Mouse (Mus musculus) megakaryocyte, adult 5-6 weeks (primary cell): ENCODE data around the gene Tgfbr3. TPM values are rescaled to one million over a fixed set of nuclear protein-coding genes. Genes with fewer than 3 reads are reported as not detected.

ENCODE experiments used
- ATAC-seq: 2 replicates; pipeline ENCODE4 v1.8.0; 2016; ENCODE audit warnings: mild to moderate bottlenecking, inconsistent platforms; ENCODE audit not compliant: poor library complexity, severe bottlenecking
- total RNA-seq, 2 experiments: library from RNA; stranded (forward) in 1 of 2; stranded (reverse) in 1 of 2; fragments of 153-499, 151-499 nt in 1 of 2; fragments of 221-1000, 200-1000 nt in 1 of 2; gene quantifications; 2 replicates each; pipeline versions ENCODE4 v1.2.3 to v1.2.4; 2015 to 2017

Tgfbr3 gene
- total RNA-seq, 2 experiments from 2014 or later: 0.89 to 1.7 TPM

DNA sequence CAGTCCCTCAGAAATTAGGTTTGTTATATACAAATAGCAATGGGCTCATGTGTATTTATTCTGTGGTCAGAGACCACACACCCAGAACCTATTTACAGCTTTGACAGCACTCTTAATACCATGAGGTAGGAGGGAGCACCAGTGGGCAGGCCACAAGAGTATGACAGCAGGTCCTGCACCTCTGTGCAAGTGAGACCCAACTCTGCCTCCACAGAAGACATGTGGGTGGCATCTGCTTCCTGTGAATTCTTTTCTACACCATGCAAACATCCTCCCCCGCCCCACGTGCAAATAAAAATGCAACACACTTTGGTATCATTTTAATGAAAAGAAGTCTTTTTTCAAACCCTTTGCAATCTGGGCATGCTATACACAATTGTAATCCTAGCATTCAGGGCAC is 112.2 kb downstream of the Tgfbr3 start:
- ATAC-seq: no peak

DNA sequence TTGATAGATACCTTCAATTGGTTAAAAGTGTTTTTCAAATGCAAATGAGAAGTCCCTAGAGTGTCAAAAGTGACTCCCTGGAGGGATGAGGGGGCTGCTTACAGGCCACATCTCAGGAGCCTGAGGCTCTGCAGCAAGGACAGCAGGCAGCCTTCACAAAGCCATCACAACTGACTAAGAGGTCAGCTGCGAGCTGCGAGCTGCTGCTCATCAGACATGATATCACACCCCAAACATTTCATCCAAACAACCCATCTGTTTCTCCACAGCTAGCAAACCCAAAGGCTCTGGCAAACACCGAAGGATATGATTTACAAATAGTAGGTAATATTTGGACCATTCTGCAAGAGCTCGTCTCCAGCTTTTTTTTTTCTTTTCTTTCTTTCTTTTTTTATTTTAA is 112.6 kb downstream of the Tgfbr3 start:
- ATAC-seq: no peak

DNA sequence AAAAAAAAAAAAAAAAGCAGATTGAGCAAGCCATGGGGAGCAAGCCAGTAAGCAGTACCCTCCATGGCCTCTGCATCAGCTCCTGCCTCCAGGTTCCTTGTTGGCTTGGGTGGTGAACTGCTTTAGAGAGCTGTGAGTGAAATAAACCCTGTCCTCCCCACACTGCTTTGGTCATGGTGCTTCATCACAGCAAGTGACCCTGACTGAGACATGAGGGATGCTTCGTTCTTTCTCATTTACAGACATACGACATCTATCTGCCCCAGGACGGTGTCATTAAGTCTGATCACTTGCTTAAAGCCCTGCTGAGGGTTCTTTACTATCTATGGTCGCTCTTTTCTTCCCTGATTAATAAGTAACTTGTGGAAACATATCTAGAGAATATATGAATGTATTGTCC is 113.2 kb downstream of the Tgfbr3 start:
- ATAC-seq: no peak

DNA sequence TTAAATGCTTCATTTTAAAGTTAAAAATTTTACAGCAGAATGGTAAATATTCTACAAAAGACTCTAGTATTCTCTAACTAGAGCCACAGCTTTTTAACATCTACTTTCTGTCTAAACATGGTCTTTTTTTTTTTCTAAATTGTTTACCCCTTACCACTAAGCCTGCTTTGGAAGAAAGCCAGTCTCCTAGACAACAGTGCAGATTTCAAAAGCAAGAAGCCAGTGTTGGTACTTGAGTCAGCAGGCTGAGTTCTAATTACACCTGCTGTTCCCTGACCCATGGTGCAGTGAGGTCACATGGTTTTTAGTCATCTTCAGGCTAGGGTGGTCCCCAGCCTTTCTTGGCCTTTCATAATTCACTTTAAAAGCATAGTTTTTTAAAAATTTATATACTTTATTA is 115.2 kb downstream of the Tgfbr3 start:
- no peak for ATAC-seq

DNA sequence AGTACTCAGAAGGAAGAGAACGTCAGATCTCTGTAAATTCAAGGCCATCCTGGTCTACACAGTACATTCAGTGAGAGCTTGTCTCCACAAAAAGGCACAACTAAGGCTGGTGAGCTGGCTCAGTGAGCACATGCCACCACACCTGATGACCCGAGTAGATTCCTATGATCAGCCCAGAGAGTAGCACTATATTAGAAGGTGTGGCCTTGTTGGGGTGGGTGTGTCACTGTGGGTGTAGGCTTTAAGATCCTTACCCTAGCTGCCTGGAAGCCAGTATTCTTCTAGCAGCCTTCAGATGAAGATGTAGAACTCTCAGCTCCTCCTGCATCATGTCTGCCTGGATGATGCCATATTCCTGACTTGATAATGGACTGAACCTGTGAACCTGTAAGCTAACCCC is 115.9 kb downstream of the Tgfbr3 start:
- no peak for ATAC-seq

DNA sequence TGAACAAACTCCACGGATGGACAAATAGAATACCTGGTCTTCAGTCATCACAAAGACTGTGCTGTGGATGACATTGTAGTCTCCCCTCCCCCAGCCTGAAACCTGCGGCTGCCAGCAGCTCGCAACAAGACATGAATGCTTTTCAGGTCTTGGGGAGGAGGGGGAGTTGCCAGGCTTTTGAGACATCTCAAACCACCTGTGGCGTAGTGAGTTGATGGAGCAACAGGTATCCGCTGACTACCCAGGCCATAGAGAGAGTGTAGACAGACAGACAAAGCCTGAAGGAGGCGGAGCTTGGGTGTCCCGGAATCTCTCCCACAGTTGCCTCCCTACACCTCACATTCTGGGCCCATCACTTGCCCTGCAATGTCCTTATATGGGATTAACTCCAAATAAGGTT is 117.6 kb downstream of the Tgfbr3 start:
- ATAC-seq: no peak

DNA sequence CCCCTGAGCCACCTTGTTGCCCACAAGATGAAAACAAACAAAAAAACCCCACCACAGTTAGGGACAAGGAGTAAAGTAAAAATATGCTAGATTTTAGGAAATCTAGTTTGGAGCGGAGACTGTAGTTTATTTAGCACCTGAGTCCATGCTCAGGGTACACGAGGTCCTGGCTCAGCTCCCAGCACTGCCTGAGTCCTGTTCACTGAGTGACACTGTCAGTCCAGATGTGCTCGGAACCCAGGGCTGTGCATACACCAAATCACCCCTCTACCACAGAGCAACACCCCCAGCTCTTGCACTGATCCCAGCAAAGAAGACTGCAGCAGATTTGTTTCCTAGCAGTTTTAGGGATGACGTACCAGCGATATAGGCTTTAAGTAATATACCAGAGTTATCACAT is 119.6 kb downstream of the Tgfbr3 start:
- no peak for ATAC-seq

DNA sequence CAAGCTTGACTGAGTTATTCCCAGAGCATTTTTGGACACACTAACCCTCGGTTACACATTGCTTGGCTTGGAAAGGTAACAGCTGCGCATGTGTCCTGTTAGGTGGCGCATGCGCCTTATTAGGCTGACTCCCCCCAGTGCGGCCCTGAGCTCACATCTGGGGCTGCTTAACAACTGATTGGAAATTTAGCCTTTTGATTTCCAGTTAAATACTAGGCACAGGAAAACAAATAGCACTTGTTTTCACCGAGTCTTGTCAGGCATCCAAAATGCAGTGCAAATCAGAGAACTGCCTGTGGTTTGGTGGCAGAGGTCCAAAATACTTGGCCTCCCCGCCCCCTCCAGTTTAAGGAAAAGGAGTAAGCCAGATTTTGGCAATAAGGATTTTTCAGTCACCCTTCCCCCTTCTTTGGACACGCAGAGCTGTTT is 121.5 kb downstream of the Tgfbr3 start:
- no peak for ATAC-seq

DNA sequence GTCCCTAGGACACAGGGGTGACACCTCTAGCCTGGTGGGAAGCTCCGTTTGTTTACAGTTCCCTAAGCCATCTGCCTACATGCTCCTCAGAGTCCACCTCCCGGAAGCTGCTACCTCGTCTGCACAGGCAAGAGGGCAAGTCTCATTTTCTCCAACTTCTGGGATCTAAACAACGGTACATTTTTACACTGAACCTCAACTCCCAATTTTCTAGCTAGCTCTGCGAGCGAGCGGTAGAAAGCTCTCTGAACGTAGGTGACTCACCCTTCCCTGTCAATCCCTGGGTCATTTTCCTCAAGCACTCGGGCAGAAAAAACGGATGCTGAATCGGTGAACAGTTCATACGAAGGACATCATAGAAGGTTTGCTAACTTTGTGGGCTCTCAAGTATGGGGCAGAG is 122.1 kb downstream of the Tgfbr3 start:
- no peak for ATAC-seq

DNA sequence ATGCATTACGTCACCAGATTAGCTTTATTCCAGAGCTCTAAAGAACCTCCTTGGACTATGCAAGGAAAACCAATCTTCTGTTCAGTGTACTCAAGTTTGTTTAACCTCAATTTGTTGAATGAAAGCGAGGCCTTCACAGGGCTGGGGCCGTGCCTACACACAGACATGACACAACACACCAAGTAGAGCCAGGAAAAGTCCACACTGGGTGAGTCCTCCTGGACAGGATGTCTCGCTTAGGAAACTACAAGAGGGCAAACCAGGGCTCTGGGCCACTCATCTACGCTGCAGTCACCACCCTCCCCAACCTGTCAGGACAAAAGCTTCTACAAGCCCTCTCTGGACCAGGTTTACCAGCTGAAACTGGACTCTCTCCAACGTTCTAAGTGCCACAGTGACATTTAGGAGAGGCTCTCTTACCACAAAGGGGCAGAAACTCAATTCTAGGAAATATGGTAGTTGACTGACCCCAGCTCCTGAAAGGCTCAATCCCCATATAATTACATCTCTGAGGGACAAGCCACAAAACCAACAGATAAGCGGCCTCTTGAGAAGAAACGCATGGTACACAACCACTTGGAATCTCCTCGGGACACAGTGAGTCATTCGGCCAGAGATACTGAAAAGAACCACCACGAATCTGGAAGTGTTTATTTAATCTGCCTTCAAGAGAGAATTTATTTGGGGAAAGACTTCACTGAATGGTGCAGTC is 122.6 kb downstream of the Tgfbr3 start:
- no peak for ATAC-seq

DNA sequence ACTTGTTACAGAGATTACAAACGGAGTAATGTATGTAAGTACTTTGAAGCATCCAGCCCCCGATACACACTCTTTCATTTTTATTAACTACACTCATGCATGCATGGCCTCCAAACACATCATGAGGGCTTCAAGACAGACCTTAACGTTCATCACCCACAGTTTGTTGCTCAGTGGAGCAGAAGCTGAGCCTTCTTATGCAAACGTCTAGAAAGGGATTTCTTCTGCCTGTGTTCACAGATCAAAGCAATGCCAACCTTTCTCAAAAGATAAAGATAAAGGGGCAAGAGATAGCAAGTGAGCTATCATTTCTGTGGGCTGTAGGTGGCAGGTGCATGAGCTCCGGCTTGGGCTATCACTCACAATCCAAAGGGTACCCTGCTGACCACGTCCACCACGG is 123.7 kb downstream of the Tgfbr3 start:
- ATAC-seq: no peak

DNA sequence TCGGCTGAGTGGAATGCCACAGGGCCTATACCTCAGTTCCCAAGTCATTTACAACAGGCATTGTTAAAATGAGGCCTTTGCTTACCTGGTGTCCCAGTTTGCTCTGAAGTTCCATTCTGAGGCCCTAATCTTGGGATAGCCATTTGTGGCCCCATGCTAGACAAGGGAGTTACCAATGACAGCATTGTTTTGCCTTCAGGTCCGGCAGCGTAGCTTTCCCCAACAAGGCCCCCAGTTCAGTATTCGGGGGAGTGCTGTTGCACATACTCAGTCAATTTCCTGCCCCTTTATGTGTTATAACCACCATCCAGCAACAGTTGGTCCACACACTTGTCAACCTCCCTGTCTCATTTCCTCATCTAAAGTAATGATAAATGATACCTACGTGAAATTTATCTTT is 124.2 kb downstream of the Tgfbr3 start:
- ATAC-seq: no peak

DNA sequence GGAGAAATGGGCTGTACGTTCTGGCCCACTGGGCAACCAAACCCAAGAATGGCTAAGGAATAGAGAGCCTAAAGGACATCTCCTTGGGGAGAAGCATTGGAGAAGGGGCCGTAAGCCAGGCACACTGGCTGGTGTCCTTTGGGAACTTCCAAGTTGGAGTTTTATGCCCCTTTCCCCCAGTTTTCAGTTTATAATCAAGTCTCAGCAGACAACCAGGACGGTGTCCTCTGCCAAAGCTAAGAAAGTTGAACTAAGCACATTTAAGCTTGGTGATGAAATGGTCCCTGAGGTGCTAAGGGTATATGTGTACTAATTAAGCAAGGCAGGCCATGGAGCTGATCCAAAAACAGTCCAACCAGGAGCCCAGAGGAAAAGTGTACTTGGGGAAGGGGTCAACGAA is 124.6 kb downstream of the Tgfbr3 start:
- ATAC-seq: no peak

DNA sequence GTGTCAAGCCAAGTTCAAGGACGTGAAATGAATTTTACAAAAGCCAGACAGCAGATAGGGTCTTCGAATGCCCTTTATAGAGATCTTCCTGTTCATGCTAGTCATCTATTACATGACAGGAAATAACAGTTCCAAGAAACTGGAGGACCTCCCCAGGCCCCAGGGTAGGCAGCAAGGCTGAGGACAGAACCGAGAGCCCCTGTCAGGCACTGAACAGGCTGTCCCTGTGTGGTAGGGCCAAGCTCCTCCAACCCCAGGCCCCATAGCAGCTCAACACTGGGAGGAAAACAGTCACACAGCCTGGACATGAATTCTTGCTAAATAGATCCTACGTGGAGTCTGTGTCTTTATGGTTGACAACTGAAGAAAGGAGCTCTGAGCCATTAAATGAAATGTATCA is 125.3 kb downstream of the Tgfbr3 start:
- ATAC-seq: no peak

DNA sequence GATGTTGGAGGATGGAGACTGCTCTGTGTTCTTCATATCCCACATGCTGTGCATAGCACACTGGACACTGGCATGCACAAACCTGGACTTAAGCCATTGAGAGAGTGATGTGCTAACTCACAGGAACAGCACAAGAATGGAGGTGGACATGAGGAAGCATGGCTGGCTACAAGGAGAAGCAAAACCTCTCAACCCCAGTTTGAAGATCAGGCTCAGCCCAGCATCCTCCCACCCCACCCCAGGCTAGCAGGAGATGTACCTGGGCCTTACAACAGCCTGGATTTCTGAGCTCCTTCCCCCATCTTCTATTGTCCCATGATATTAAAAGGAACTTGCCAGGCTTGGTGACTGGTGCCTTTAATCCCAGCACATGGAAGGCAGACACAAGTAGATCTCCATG is 126.1 kb downstream of the Tgfbr3 start:
- no peak for ATAC-seq

DNA sequence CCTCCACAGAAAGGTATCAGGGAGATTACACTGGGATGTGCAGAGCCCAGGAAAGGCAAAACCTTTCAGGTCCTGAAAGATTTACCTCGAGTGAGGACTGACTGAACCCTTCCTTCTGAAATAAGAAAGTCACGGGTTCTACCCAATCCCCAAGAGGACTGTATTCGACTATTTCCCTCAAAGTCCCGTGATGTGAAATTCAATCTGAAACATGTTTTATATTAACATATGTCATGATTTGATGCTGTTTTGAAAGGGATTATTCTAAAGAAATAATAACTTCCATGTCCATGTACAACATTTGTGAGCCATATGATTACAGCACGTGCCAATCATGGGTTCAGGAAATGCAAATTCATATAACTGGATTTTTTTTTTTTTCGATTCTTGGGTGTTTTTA is 126.6 kb downstream of the Tgfbr3 start:
- ATAC-seq: no peak

DNA sequence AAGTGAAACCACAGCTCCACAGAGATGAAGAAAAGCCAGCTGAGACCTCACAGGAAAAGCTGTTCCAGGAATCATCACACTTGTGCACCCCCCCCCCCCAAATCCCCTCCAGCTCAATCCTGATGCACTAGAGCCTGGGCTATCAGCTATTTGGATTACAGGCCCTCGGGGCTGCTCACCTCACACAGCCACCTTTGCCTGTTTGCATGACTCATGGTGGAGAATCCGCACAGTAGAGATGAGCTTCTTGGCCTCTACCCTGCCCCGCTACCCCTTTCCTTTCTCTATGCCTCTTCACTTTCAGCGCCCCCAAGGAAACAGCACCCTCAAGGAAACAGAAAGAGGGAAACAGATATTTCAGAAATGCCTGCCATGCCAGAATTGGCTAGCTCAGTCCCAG is 127.1 kb downstream of the Tgfbr3 start:
- no peak for ATAC-seq

DNA sequence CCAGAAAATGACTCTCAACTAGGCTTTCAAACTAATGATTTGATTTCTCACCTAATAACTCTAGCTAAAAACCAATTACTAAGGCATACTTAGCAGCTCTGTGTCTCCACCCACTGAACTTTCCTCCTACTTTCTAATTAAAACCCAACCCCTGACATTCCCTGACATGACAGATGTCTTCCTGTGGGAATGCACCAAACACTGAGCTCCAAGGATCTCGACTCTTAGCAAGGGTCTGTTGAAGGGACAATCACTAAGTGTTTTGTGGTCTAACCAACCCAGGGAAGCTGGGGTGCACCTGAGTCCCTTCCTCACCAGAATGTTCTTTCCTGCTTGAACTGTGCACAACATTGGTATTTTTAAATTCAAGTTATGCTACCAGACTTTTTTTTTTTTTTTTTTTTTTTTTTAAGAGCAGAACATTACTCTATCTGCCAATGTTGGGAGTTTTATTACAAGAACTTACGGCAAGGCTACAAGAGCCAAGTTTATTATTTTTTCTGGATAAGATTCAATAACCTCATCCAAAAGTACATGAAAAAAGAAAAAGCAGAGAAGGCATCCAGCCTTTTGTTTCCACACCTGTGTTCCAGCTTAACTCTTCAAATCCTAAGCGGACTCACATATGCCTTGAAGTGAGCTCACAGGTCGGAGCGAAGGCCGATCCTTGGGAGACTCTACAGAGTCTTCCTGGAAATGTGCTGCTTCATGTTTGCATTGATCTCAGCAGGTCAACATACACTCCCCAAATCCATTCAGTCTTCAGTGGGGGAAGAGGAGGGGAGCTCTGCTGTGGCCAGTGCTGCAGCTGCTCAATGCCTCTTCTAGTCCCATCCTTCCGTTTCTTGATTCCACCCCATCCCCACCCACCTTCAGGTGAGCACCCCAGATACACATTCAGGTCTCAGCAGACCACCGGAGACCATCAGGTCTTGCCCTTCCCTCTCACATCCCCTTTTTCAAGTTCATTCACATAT is 129.2 kb downstream of the Tgfbr3 start:
- ATAC-seq: no peak

DNA sequence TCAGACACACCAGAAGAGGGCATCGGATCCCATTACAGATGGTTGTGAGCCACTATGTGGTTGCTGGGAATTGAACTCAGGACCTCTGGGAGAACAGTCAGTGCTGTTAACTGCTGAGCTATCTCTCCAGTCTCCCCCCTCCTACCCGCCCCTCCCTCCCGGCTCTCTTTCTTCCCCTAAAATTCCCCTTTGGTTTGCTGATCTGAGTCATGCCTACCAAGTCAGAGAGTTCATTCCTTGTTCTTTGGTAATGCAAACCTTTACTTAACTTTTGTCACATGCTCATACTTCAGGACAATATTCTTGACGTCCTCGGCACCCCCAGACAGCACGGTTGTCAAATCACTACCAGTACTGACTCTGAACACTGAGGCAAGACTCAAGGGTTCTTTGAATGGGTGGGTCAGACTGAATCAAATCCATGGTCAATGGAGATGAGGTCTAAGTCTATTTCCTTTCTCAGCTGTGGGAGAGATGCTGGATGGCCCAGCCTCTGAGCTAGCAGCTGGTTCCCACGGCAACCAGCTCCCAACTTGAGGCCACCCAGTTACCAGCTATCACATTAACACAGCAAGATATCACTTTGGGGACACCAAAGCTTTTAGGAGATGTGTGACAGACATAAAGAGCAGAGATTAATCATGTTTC is 130.8 kb downstream of the Tgfbr3 start:
- ATAC-seq: no peak

DNA sequence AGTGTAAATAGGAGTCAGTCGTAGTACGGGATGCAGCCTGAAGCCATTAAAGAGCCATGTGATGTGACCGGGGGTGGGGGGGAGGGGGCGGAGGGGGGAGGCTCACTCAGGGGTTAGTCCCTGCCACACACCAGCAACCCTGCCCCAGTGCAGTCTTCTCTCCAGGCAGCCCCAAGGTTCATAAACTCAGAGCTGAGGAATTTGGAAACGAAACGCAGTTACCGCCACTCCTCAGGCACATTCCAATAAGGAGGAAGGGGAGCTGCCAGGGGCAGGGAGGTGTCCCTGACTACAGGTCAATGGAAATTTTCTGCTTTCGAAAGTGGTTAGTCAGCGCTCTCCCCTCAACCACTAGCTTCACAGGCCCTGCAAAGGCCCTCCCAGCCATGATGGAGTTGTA is 132.0 kb downstream of the Tgfbr3 start:
- ATAC-seq: no peak

DNA sequence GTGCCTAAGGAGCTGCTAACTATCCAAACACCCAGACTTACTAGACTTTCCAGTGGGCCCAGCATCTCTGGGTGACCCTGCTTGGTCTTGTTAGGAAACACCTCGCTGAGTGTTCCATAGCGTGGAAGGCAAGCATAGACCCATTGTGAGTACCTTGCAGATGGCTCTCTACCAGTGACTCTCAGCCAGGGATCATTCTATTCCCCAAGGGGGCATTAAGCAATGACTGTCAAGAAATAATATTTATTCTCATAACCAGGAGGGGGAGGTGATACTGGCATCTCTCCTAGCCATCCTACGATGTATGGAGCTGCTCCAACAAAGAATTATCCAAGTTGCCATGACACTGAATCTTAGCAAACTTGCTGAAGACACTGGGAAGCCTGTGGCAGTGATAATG is 133.3 kb downstream of the Tgfbr3 start:
- ATAC-seq: no peak

DNA sequence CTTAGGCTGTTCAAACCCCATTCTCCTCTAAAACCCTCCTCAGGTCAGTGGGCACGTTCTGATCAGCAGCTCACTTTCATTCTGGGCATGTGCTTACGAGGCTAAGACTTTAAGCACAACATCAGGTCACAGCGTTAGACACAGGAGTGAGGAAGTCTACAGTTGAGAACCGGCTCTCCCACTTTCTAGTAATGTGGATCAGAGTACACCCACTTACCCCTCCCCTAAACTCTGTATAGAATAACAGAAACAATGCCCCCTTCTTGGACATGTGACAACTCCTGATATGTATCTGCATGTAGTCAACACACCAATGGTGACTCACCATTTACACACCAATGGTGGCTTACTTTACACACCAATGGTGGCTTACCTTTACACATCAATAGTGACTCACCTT is 136.4 kb downstream of the Tgfbr3 start:
- ATAC-seq: no peak
